Mouse (Mus musculus) adrenal gland, postnatal 36 days (tissue): ENCODE results near the gene Csad. TPM values are rescaled to one million over a fixed set of nuclear protein-coding genes. Genes with fewer than 3 reads are reported as not detected.
"Not testable (repeated sequence)": the region's sequence is repeated elsewhere in the genome, so short reads cannot be mapped to it uniquely, and the experiment has no call there.

Experiments
- DNase-seq, 2 experiments: peaks; one replicate each; pipeline ENCODE4 v3.0.0; 2021; ENCODE audit warnings: mixed read lengths in 1 of 2
- total RNA-seq, 2 experiments: library from RNA; stranded (reverse); gene quantifications; 2 replicates each; pipeline ENCODE4 v1.2.3; 2021

The Csad gene
- total RNA-seq, 2 experiments from 2014 or later, result 79.0 to 83.7 TPM

GRCm38 (mm10) chr15:102165468-102166100 lies 38.9 kb downstream of the Csad start:
- DNase-seq, result no peak

GRCm38 (mm10) chr15:102163900-102164693 lies 40.4 kb downstream of the Csad start:
- DNase-seq, result no peak

GRCm38 (mm10) chr15:102160415-102161060 lies 44.0 kb downstream of the Csad start:
- no peak for DNase-seq

GRCm38 (mm10) chr15:102156836-102157235 lies 47.7 kb downstream of the Csad start:
- DNase-seq, result no peak

DNA sequence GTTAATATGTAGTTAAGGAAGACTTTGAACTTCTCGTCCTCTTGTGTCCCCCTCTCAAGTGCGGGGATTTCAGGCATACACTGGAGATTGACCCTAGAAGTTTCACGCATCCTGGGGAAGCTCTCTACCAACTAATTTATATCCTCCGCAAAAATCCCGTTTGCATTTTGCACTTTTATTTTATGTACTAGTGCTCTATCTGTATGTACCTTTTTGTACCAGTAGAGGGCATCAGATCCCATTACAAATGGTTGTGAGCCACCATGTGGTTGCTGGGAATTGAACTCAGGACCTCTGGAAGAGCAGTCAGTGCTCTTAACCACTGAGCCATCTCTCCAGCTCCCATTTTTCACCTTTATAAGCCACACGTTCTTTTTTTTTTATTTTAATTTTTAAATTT lies 49.5 kb downstream of the Csad start:
- DNase-seq, result not testable (repeated sequence)

DNA sequence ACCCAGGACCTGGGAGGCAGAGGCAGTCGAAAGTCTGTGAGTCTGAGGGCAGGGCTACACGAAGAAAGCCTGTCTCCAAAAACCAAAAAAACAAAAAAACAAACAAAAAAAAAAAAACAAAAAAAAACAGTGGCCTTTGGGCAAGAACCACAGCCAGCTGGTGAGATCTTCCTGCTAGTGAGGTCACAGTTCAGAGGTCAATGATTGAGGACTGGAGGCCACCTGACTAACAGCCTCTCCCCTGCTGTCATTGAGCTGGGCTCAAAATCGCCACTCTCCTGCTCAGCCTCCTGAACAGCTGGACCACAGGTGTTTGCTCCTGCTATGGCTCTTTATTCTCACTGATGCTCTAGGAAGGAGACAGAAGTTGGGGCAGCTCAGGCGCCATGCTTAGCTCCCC lies 51.9 kb downstream of the Csad start:
- no peak for DNase-seq

- DNase-seq, result peak; percentile 35 to 61
Measured at GRCm38 (mm10) chr15:102150301-102151135, 54.0 kb downstream of the Csad start, which contains the start of gene Soat2. Soat2 (plus strand) TSS chr15:102150526.

DNA sequence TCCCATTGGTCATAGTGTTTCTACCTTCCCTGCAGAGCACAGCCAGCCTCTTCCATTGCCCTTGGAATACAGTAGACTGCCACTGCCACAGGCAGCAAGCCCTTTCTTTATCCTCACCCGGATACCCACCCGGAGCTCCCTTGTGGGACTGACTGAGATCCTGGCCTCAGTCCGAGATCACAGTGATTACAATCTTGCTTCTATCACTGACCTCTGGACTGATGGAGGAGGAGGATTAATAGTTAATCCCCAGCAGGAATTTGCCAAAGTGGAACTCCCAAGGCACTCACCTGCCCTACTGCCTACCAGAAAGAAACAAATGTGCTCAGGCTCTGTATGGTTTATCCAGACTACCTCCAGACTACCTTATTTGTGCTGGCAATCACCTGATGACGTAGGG lies 55.0 kb downstream of the Csad start:
- DNase-seq, result no peak

- DNase-seq, result no peak
Measured at GRCm38 (mm10) chr15:102147674-102148402, 56.7 kb downstream of the Csad start.

DNA sequence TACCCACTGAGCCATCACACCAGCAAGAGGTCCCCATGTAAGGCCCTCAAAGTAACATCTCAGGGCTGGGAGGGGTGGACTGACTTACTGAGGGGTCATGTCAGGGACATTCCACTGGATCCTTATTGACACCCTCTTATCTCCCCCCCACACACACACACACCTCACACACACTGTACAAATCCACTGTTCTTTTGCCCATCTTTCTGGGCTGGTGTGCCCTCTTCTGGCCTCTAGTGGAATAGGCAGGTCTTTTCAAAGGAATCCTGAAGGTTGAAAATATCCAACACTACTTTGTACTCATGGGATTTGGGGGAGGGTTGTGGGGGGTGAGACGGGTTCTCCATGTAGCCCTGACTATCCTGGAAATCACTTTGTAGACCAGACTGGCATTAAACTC lies 57.6 kb downstream of the Csad start:
- peak; percentile 44 to 60 for DNase-seq

DNA sequence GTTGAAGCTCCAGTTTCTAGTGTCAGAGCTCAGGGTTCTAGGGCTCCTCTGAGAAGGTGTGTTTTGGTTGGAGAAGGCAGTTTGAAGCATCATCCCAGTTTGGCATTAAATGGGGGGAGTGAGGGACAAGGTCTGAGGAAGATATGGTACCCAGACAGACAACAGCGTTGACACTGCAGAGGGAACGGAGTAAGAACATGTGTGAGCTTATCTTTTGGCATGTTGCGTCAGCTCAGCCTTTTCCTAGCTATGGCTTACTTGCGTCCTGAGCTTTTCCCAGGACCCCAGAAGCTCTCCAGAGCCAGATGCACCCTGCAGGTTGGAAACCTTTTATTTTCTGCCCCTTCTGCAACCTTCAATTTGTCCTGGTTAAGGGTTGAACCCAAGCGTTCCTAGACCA lies 58.4 kb downstream of the Csad start:
- no peak for DNase-seq

DNA sequence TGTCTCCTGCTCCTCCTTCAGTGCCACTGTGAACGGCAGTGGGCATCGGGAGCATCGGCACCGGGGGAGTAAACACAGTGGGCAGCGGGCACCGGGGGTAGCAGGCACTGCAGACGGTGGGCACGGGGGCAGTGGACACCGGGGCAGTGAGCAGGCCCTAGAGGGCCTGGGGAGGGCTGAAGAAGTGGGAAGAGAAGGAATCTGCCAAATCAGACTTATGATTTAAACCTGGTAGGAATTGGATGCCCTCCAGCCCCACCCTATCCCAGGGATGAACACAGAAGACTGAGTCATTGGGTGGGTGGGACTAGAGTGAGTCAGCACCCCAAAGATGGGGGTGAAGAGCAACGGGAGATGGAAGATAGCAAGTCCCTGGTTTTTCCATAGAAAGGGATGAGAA lies 59.2 kb downstream of the Csad start:
- DNase-seq, result peak; percentile 86 to 89

- DNase-seq, result no peak
Measured at GRCm38 (mm10) chr15:102144726-102145125, 59.8 kb downstream of the Csad start.

- no peak for DNase-seq
Measured at GRCm38 (mm10) chr15:102144274-102144711, 60.2 kb downstream of the Csad start, which contains the start of gene Igfbp6. Igfbp6 (plus strand) TSS chr15:102144362.

GRCm38 (mm10) chr15:102142914-102143912 lies 61.3 kb downstream of the Csad start:
- no peak for DNase-seq

DNA sequence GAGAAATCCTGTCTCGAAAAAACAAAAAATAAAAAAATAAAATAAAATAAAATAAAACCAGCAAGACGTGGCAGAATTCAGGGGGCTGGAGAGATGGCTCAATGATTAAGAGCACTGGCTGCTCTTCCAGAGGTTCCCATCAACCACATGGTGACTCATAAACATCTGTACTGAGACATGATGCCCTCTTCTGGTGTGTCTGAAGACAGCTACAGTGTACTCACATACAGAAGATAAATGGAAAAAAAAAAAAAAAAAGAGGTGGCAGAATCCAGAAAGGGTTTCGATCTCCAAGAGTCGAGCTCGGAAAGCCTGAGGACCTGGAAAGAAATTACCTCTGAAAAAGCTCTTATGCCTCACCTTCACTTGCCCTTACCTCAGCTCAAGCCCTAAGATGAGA lies 63.4 kb downstream of the Csad start:
- DNase-seq, result no peak

DNA sequence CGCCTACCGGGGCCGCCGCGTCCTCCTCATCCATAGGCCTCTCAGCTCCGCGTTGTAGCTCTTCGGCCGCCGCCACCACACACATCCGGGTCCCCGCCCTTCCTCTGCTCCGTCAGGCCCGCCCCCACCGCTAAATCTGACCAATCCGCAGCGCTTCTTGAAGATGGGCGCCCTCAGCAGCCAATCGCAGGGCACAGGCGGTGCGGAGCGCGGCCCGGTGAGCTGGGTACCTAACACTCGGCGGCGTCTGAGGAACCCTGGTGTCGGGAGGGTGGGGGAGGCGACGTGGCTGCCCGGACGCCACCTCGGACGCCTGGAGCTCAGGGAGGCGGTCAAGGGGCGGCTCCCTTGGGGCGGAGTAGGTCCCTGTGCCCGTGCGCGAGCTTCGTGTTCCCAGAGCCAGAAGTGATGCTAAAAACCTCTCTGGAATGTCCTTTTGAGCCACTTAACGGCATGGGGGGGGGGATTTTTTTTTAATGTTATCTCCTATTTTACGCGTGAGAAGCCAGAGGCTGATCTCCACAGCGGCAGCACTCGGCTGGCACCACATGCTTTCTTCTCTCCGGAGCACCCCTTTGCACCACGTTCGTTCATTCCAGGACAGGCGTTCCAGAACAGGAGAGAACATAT lies 68.3 kb downstream of the Csad start, which contains the start of gene Spryd3:
Gene Spryd3 (minus strand): TSS at position 106 of the 630 bp plus-strand sequence.
- peak; percentile 96 to 98 for DNase-seq

DNA sequence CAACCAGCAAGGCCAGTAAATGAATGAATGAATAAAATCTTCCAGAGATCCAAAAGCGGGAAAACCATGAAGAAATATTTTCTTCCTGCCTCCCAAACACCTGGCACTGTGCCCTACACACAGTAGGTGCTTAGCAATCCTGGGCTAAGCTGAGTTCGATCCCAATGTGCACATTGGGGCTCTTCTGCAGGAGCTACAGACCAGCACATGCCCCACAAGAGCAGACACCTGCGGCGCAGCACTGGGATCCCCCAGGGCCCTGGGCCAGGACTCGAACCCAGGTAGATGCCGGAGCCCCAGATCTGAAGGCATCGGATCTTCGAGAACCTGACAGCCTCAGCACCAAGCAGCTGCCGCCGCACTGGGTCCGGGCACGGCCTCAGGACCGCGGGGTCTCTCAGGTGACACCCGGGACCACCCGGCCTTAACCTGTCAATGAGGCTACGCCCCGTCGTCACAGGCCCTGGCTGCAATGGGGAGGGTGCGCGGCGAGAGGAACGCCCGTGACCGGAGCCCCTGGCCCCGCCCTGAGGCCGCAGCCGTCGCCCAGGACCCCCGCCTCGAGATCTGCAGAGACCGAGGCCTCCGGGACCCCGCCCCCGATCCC lies 68.9 kb downstream of the Csad start:
- DNase-seq, result no peak

GRCm38 (mm10) chr15:102134709-102135108 lies 69.8 kb downstream of the Csad start:
- no peak for DNase-seq
